Mouse (Mus musculus) spleen, postnatal 4 days (tissue): ENCODE measurements around the gene Smc4.

Experiments used
- DNase-seq, 2 experiments: peaks; one replicate each; pipeline ENCODE4 v3.0.0; 2022; ENCODE audit warnings: low spot score in 2 of 2

Gene Smc4

DNA sequence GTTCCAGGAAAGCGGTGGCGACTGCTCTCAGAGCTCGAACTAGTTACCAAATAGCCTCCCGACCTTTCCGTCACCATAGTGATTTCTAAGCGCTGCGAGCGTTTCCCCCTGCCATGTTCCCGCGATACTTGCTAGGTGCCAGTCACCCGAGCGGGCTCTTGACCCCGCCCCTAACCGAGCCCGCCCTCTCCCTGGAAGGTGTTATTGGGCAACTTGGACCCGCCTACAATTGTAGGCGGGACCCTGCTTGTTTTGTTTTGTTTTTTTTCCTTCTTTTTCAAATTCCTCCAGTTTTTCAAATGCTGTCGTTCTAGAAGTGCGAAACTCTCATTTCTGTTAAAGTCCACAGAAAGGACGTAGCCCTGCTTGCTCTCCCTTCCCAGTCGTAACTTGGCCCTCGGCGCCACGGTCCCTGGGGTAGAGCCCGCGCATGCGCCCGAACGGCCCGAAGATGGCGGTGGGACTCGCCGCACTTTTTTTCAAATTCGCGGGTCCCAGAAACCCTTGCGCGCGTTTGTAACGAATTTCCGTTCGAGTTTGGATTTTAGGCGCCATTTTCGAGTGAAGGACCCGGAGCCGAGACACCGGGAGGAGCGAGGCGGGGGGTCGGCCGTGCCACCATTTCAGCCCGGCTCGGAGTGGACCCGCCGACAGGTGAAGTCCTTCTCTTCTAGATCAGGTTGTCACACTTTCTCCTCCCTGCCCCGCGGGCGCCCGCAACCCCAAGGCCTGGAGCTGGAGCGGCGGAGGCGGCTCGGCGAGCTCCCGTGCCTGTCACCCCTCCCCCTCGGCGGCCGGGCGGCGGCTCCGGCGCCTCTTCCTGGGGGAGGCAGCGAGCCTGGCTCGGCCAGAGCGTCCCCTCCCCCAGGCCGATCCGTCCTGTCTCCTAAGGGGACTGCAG, at the start of gene Smc4, which contains the start of gene Ift80:
TSS of gene Smc4 (plus strand) at position 302 of the 901 bp plus-strand sequence.
TSS of gene Ift80 (minus strand) at position 134 of the 901 bp plus-strand sequence.
- peak; percentile 95 to 97 for DNase-seq

- no peak for DNase-seq
Observed at GRCm38 (mm10) chr3:68956454-68956853, 48.1 kb upstream of the Smc4 start.

DNA sequence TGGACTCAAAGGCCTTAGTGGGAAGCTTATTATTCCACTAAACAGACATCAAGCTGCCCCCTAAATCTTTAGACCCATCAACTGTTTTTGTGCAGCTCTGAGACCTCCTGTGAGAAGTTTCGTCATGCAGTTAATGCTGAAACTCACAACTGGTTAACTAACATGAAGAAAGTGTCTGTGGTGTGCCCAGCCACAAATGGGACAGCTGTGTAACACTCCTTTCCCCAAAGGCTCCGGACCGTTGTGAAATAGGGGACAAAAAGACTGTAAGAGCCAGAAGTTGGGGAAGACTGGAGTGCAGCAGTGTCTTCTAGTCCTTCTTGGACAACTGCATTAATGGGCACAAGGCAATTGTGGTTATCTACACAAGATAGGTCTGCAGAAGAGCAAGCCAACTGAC, 47.1 kb upstream of the Smc4 start:
- DNase-seq: no peak

DNA sequence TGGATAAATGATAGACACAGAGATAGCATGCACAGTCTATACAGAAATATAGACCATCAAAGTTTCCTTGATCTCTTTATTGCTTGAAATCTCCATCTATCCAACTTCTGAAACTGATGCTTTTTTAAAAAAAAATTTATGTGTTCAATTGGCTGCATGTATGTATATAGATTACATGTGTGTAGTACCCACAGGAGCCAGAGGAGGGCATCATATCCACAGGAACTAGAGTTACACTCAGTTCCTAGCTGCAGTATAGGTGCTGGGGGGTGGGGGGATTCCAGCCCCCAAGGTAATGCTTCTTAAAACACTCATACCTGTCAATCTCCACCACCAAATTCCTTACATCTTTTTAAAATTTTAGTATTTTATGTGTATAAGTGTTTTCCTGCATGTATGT, 39.9 kb upstream of the Smc4 start:
- DNase-seq: peak; percentile 58 to 79

GRCm38 (mm10) chr3:68966527-68967285, 37.8 kb upstream of the Smc4 start:
- DNase-seq: no peak

DNA sequence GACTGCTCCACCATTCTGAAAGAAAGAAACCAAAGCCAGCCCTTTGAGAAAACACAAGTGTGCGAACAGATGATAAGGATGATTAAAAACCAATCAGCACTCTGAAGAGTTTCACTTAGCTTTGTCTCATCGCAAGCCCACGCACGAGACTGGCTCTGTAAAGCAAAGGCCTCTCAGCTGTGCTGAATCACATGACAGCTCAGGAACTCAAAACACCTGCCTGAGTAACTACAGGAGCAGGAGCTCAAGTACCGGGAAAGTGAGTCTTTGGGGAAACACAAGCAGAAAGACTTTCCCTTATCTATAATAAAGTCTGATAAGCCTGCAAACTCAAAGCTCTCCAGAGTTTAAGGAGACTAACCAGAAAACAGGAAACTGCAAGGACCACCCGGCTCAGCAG, 37.1 kb upstream of the Smc4 start:
- DNase-seq: no peak

- DNase-seq: no peak
Observed at GRCm38 (mm10) chr3:68969091-68969590, 35.4 kb upstream of the Smc4 start.

DNA sequence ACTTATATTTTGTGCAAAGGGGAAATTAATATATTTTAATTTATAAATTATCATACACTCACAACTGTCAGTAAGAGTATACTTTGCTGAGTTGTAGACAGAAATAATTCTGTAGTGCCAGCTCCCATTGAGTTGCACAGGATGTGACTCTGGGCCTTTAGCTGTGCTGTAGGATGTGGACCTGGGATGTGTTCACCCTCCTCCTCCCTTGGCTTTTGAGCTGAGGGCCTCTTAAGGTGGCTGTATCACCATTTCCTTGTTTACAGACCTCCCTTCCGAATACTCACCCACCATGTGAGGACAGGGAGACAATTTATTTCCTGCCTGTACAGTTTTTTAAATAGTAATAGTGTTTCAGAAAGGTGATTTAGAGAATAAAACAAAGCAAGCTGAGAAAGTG, 31.0 kb upstream of the Smc4 start:
- no peak for DNase-seq

DNA sequence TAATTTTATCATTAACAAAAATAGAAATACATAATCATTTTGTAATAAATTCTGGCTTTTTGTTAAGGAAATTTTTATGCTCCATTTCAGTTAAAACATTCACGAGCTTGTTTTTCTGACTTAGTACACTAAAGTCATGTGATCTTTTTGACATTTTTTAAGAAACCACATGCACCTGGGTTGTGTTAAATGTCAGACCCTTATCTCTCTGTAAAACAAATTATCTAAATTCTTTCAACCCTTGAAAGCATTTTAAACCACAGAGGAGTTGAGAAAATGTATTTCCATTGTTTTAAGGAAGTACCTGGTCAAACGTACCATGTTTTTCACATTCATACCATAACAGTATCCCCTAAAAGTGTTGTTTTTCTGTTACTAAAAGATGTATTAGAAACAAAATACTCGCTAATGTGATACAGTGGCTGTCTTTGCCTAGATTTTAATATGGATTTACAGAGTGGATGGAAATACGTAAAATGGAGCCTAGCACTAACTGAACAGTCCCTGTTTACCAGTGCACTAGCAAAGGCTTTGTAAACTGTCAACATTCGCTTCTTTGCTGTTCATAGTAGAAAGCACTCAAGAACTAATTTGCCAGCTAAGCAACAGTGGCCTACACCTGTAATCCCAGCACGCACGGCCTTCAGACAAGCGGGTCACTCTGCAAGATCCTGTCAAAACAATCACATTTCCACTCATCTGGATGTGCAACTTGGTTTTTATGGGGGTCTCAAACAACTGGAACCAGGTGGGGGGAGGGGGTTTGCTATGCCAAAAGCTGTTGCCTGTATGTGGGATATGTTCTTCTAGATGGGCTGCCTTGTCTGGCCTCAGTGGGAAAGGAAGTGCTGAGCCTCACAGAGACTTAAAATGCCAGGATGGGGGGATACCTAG, 29.7 kb upstream of the Smc4 start:
- no peak for DNase-seq

GRCm38 (mm10) chr3:68975533-68976490, 28.7 kb upstream of the Smc4 start:
- DNase-seq: no peak

GRCm38 (mm10) chr3:68977696-68978095, 26.8 kb upstream of the Smc4 start:
- no peak for DNase-seq

DNA sequence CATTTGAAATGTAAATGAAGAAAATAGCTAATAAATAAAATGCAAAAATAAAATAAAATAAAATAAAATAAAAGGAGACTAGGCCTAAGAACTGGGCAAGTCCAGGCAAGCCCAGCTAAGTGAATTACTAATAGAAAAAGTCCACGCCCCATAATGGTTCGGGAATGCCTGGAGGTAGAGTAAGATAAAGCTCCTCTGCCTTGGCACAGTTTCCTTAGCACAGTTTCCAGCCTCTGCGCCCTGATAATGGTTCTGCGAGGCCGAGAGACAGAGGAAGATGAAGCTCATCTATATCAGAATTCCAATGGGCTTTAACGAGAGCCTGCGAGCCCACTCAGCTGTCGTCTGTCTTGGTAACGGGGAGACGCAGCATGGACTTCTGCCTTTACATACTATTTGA, 25.4 kb upstream of the Smc4 start:
- DNase-seq: peak in 1 of 2 experiments; percentile 25

DNA sequence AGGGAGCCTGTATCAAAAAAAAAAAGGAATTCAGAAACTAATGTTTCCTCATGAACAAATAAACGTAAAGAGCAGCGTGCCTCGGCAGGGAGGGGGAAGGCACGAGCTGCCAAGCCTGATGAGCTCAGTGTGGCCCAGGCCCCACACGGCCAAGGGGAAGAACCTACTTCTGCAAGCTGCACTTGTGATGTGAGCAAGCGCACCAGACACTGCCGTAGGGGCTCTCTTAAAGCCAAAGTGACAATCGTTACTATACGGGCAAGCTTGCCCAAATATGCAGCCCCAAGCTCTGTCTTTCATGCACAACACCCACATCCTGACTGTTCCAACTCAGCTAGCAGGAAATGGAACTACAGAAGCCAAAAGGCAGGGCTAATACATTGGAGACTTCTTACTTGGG, 23.6 kb upstream of the Smc4 start:
- peak; percentile 44 to 74 for DNase-seq

- no peak for DNase-seq
Observed at GRCm38 (mm10) chr3:68986550-68986949, 18.0 kb upstream of the Smc4 start.

DNA sequence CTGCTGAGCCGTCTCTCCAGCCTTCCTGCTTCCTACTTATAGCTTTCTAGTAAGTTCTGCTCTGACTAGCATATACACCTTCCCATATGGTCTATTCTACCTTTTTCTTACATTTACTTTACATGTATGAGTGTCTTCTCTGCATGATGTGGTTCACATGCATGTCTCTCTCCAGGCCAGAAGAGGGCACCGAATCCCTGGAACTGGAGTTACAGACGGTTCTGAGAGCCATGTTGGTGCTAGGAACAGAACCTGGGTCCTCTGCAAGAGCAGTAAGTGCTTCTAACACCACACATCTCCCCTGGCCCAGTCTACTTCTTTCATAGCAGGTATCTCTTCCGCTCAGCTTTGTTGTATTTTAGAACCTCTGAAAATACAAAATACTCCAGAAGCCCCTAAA, 1.8 kb upstream of the Smc4 start:
- DNase-seq: no peak

DNA sequence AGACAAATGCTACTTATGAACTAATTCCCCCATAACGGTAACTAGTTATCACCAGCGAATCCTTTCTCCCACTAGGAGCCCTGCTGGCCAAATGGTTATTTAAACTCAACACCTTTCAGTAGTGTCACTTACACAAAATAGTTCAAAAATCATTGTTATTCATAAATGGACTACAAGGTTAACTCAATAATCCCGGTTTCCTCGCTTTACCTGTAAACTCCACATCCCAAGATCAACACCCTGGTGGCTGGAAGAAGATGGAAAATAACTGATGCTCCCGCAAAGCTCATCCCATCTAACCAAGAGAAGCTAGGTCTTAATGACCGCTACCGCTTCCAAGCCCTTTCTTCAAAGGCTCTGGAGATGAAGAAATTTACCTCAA, 492 bp upstream of the Smc4 start:
- DNase-seq: no peak

DNA sequence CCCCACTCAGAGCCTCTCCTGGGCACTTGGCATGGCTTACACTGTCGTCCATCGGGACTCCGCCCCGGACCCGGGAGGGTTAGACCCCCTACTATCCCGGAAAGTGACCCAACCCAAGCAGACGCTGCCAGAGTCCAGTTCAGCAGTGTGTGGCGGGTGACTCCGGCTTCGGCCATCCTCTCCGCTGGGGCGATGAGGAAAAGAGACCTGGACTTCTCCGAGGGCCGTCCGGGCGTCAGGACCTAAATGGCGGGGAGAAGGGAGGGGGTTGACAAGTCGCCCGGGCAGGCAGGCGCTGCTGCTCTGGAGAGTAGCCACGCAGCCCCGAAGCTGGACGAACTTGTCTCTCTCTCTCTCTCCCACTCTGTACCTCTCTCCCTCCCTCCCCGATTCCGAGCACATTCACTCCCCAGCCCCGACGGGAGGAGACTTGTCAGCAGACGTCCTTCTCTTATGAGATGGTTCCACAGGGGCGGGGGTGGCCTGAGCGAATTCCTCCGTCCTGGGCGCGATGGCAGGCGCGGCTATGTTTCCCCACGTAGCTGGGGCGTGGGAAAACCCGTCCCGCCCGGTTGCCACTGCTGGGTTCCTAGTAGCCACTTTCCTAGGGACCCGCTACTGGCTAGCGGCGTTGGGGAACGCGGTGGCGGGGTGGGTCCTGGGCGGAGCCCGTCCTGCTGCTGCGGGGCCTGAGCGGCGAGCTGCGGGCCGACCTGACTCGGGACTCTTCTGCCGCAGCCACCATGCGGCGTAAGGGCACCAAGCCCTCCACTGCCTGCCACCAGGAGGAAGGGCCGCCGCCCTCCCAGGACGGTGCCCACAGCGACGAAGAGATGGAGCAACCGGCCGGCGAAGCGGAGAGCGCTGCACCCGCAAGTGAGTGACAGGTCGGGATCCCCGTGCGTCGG, 1.1 kb downstream of the Smc4 start:
- DNase-seq: peak; percentile 73 to 87

- peak; percentile 16 to 62 for DNase-seq
Observed at GRCm38 (mm10) chr3:69006246-69006760, 1.8 kb downstream of the Smc4 start.

DNA sequence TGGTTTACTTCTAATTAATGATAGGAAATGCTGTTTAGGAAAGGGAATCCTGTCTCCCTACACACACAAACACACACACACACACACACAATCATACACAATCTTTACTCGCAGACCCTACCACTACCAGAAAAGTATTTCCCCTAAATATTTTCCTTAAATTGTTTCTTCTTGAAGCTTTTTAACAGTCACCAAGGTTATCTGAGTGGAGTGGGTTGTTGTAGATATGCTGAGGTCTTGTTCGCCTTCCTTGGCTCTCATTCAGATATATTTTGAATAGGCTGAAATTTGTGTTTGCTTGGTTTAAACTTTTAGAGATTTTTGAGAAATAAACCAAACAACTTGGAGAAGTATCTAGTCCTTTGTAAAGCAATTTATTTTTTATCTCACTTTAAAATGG, 4.3 kb downstream of the Smc4 start:
- DNase-seq: no peak
